Mouse (Mus musculus) ES-Bruce4 (cell line): ENCODE measurements around the gene Tial1.

Experiments
- CTCF ChIP-seq: IDR thresholded peaks from one replicate; pipeline ENCODE4 v1.8.1; 2011; ENCODE audit warnings: low read depth, low read length
- EP300 ChIP-seq: IDR thresholded peaks from 2 replicates; pipeline ENCODE4 v1.6.1; 2011; ENCODE audit warnings: low read depth, low read length; ENCODE audit not compliant: insufficient read depth

GRCm38 (mm10) chr7:128410708-128411413 lies 50.7 kb downstream of the Tial1 start:
- TF ChIP-seq CTCF (no peak), EP300 (no peak)
